Mouse (Mus musculus) mouse trophoblast stem cell (cell line): ENCODE results near the gene Zbtb44.

ENCODE experiments used
- in situ Hi-C, 2 experiments: fragments of 300-500 bp; cut with MseI, MboI; formaldehyde crosslinking; loops; 2 replicates in 1 of 2; 3 replicates in 1 of 2; pipeline ENCODE4 v1.15.1; 2025

Gene Zbtb44

GRCm38 (mm10) chr9:31108464-31108863 is 78.0 kb downstream of the Zbtb44 start:
- in situ Hi-C loops, result no loop called here

- in situ Hi-C loops, result no loop called here
Measured at GRCm38 (mm10) chr9:31115586-31115985, 85.1 kb downstream of the Zbtb44 start.

GRCm38 (mm10) chr9:31117088-31117487 is 86.6 kb downstream of the Zbtb44 start:
- in situ Hi-C loops, result no loop called here

GRCm38 (mm10) chr9:31117488-31117887 is 87.0 kb downstream of the Zbtb44 start:
- in situ Hi-C loops, result no loop called here

GRCm38 (mm10) chr9:31118520-31119298 is 88.3 kb downstream of the Zbtb44 start:
- in situ Hi-C loops, result no loop called here

- in situ Hi-C loops, result no loop called here
Measured at GRCm38 (mm10) chr9:31119405-31119804, 89.0 kb downstream of the Zbtb44 start.

- in situ Hi-C loops, result no loop called here
Measured at GRCm38 (mm10) chr9:31119882-31120532, 89.6 kb downstream of the Zbtb44 start.

GRCm38 (mm10) chr9:31120533-31120915 is 90.1 kb downstream of the Zbtb44 start:
- in situ Hi-C loops, result no loop called here

GRCm38 (mm10) chr9:31122464-31123030 is 92.1 kb downstream of the Zbtb44 start:
- in situ Hi-C loops, result no loop called here
